Mouse (Mus musculus) small intestine, adult 2 months (tissue): ENCODE results near the gene Tmed2. TPM values are rescaled to one million over a fixed set of nuclear protein-coding genes. Genes with fewer than 3 reads are reported as not detected.
"Not testable (repeated sequence)": the region's sequence is repeated elsewhere in the genome, so short reads cannot be mapped to it uniquely, and the experiment has no call there.

Source experiments
- H3K27ac ChIP-seq: fragments of 200-500 bp; 2 replicates; pipeline ENCODE4 v1.5.1; 2012; ENCODE audit warnings: low read depth, low read length, control low read depth, inconsistent platforms; ENCODE audit not compliant: insufficient read depth
- H3K27me3 ChIP-seq: fragments of 200-500 bp; 2 replicates; pipeline ENCODE4 v1.6.1; 2012; ENCODE audit warnings: mild to moderate bottlenecking, moderate library complexity, low read length, inconsistent platforms; ENCODE audit not compliant: control insufficient read depth, insufficient read depth
- H3K36me3 ChIP-seq: fragments of 200-500 bp; 2 replicates; pipeline ENCODE4 v1.6.1; 2012; ENCODE audit warnings: mild to moderate bottlenecking, low read length, control low read depth, inconsistent platforms; ENCODE audit not compliant: control insufficient read depth, insufficient read depth
- H3K4me1 ChIP-seq: fragments of 200-500 bp; 2 replicates; pipeline ENCODE4 v1.6.1; 2012; ENCODE audit warnings: low read length, inconsistent platforms, mixed read lengths; ENCODE audit not compliant: control insufficient read depth, insufficient read depth, insufficient read length
- H3K4me3 ChIP-seq: fragments of 200-500 bp; 2 replicates; pipeline ENCODE4 v1.5.1; 2012; ENCODE audit warnings: low read depth, mild to moderate bottlenecking, control low read depth, inconsistent platforms, low read length, moderate library complexity
- CTCF ChIP-seq: fragments of 200-500 bp; IDR thresholded peaks from 2 replicates; pipeline ENCODE4 v1.5.1; 2012; ENCODE audit warnings: low read depth, mild to moderate bottlenecking, control low read depth, inconsistent platforms, low read length, moderate library complexity, mixed read lengths; ENCODE audit not compliant: insufficient replicate concordance, insufficient read length; ENCODE audit errors: extremely low read depth
- POLR2A ChIP-seq: fragments of 200-500 bp; IDR thresholded peaks from 2 replicates; pipeline ENCODE4 v1.6.1; 2012; ENCODE audit warnings: low read depth, mild to moderate bottlenecking, control low read depth, inconsistent platforms, low read length, moderate library complexity
- WGBS: fragments of 180-500 bp; shearing (Covaris S2); methylation state at CpG from one replicate; pipeline ENCODE4 v1.1.7; 2018; 5-methylcytosine and 5-hydroxymethylcytosine counted together
- polyA plus RNA-seq: library from polyadenylated mRNA; depleted of rRNA; stranded (reverse); fragments of >200 nt; gene quantifications from 2 replicates; pipeline ENCODE4 v1.2.3, GENCODE M21; 2012

Tmed2 gene
- polyA plus RNA-seq, 1 experiment, result 188 TPM

GRCm38 (mm10) chr5:124535016-124535415, 5.5 kb upstream of the Tmed2 start:
- H3K4me1 ChIP-seq, result peaks cover 8% of the 10 kb centered on the region
- H3K4me3 ChIP-seq, result no peak overlapping the region
- H3K36me3 ChIP-seq, result no peaks in the 10 kb centered on the region
- no peaks in the 10 kb centered on the region for H3K27me3 ChIP-seq
- WGBS, result 56% methylated on average over 5 of the region's 5 CpGs
- H3K27ac ChIP-seq, result no peak overlapping the region
- no peak for TF ChIP-seq POLR2A
- TF ChIP-seq CTCF, result no peak

- Histone ChIP-seq H3K4me1 (peaks cover 1% of the 10 kb centered on the region), H3K27me3 (no peaks in the 10 kb centered on the region), H3K4me3 (peak overlapping the region; percentile 43), H3K36me3 (no peaks in the 10 kb centered on the region), H3K27ac (peak overlapping the region; percentile 14; the same call in 1 of the 2 replicates)
- TF ChIP-seq POLR2A, result no peak
- no peak for TF ChIP-seq CTCF
- 5% methylated on average over 17 of the region's 17 CpGs for WGBS
Measured at GRCm38 (mm10) chr5:124536776-124537175, 3.7 kb upstream of the Tmed2 start.

GRCm38 (mm10) chr5:124538813-124539792, 1.4 kb upstream of the Tmed2 start:
- Histone ChIP-seq H3K36me3 (peaks cover 13% of the 10 kb centered on the region), H3K4me1 (peaks cover 5% of the 10 kb centered on the region)
- 77% methylated on average over 16 of the region's 16 CpGs for WGBS

GRCm38 (mm10) chr5:124539905-124540304, 590 bp upstream of the Tmed2 start:
- Histone ChIP-seq H3K36me3 (peaks cover 18% of the 10 kb centered on the region), H3K27me3 (no peaks in the 10 kb centered on the region), H3K4me1 (peaks cover 6% of the 10 kb centered on the region), H3K27ac (no peak overlapping the region), H3K4me3 (no peak overlapping the region)
- TF ChIP-seq CTCF (no peak), POLR2A (no peak)
- 75% methylated on average over 4 of the region's 4 CpGs for WGBS

More at GRCm38 (mm10) chr5:124538813-124539792, 1.4 kb upstream of the Tmed2 start:
- H3K27ac ChIP-seq, result no peak overlapping the region
- no peak overlapping the region for H3K4me3 ChIP-seq
- H3K27me3 ChIP-seq, result no peaks in the 10 kb centered on the region
- no peak for TF ChIP-seq CTCF

- H3K27ac ChIP-seq, result peak overlapping the region; percentile 73
- H3K4me1 ChIP-seq, result peaks cover 6% of the 10 kb centered on the region
- H3K4me3 ChIP-seq, result peak overlapping the region; percentile 94
- TF ChIP-seq CTCF (no peak), POLR2A (0 out of 2 replicates have a peak, but pooled peaks have one; percentile 3)
- H3K36me3 ChIP-seq, result peaks cover 24% of the 10 kb centered on the region
- WGBS, result under 1% methylated on average over 84 of the region's 89 CpGs
- H3K27me3 ChIP-seq, result no peaks in the 10 kb centered on the region
Measured at GRCm38 (mm10) chr5:124540905-124541601, 558 bp downstream of the Tmed2 start.

GRCm38 (mm10) chr5:124541602-124541973, 1.1 kb downstream of the Tmed2 start:
- Histone ChIP-seq H3K4me1 (peaks cover 6% of the 10 kb centered on the region), H3K36me3 (peaks cover 29% of the 10 kb centered on the region), H3K4me3 (peak overlapping the region; percentile 94), H3K27me3 (no peaks in the 10 kb centered on the region), H3K27ac (peak overlapping the region; percentile 73)
- no peak for TF ChIP-seq POLR2A
- TF ChIP-seq CTCF, result no peak
- WGBS, result 4% methylated on average over 8 of the region's 8 CpGs

GRCm38 (mm10) chr5:124550737-124551136, 10.2 kb downstream of the Tmed2 start:
- WGBS, result 71% methylated on average over 4 of the region's 4 CpGs
- not testable (repeated sequence) for H3K4me3 ChIP-seq, H3K27me3 ChIP-seq, H3K27ac ChIP-seq, H3K4me1 ChIP-seq
- H3K36me3 ChIP-seq, result peaks cover 35% of the 10 kb centered on the region

GRCm38 (mm10) chr5:124551349-124552093, 11.0 kb downstream of the Tmed2 start:
- H3K4me3 ChIP-seq, result not testable (repeated sequence)

More at GRCm38 (mm10) chr5:124551349-124552093, 11.0 kb downstream of the Tmed2 start:
- WGBS, result 28% methylated on average over 5 of the region's 5 CpGs
- not testable (repeated sequence) for H3K4me1 ChIP-seq, H3K27me3 ChIP-seq
- peaks cover 32% of the 10 kb centered on the region for H3K36me3 ChIP-seq
- peak overlapping the region; percentile 86; the same call in 1 of the 2 replicates for H3K27ac ChIP-seq
